Mouse (Mus musculus) spleen, adult 2 months (tissue): ENCODE measurements around the gene Plxna4. TPM values are rescaled to one million over a fixed set of nuclear protein-coding genes. Genes with fewer than 3 reads are reported as not detected.

Experiments used
- DNase-seq, 2 experiments: peaks; one replicate each; pipeline versions ENCODE4 v3.0.0 to v3.0.0-alpha.2; 2012 to 2021; ENCODE audit warnings: low spot score in 2 of 2, low read depth in 1 of 2
- H3K27ac ChIP-seq: fragments of 200-500 bp; 2 replicates; pipeline ENCODE4 v1.5.1; 2012; ENCODE audit warnings: low read length, inconsistent platforms; ENCODE audit not compliant: insufficient read depth
- H3K27me3 ChIP-seq: fragments of 200-500 bp; 2 replicates; pipeline ENCODE4 v1.6.1; 2012; ENCODE audit warnings: mild to moderate bottlenecking, moderate library complexity, low read length, inconsistent platforms; ENCODE audit not compliant: control insufficient read depth, insufficient read depth
- H3K36me3 ChIP-seq: fragments of 200-500 bp; 2 replicates; pipeline ENCODE4 v1.6.1; 2012; ENCODE audit warnings: mild to moderate bottlenecking, low read length, inconsistent platforms; ENCODE audit not compliant: control insufficient read depth, insufficient read depth
- H3K4me1 ChIP-seq: fragments of 200-500 bp; 2 replicates; pipeline ENCODE4 v1.6.1; 2011; ENCODE audit warnings: inconsistent platforms; ENCODE audit not compliant: control insufficient read depth, insufficient read depth, insufficient read length
- H3K4me3 ChIP-seq: fragments of 200-500 bp; 2 replicates; pipeline ENCODE4 v1.5.1; 2011; ENCODE audit warnings: mild to moderate bottlenecking, inconsistent platforms; ENCODE audit not compliant: insufficient read depth, insufficient read length; ENCODE audit errors: extremely low read depth
- CTCF ChIP-seq: fragments of 200-500 bp; IDR thresholded peaks from 2 replicates; pipeline ENCODE4 v1.5.1; 2011; ENCODE audit warnings: mild to moderate bottlenecking, inconsistent platforms; ENCODE audit not compliant: insufficient read depth, insufficient read length, insufficient replicate concordance; ENCODE audit errors: extremely low read depth
- POLR2A ChIP-seq: fragments of 200-500 bp; IDR thresholded peaks from 2 replicates; pipeline ENCODE4 v1.6.1; 2011; ENCODE audit warnings: low read depth, low read length, inconsistent platforms
- WGBS: fragments of 180-500 bp; shearing (Covaris S2); methylation state at CpG from one replicate; pipeline ENCODE4 v1.1.7; 2018; 5-methylcytosine and 5-hydroxymethylcytosine counted together
- polyA plus RNA-seq: library from polyadenylated mRNA; depleted of rRNA; stranded (reverse); fragments of >200 nt; gene quantifications from 2 replicates; pipeline ENCODE4 v1.2.3, GENCODE M21; 2012

Plxna4 gene
- polyA plus RNA-seq, 1 experiment: 1.0 TPM

DNA sequence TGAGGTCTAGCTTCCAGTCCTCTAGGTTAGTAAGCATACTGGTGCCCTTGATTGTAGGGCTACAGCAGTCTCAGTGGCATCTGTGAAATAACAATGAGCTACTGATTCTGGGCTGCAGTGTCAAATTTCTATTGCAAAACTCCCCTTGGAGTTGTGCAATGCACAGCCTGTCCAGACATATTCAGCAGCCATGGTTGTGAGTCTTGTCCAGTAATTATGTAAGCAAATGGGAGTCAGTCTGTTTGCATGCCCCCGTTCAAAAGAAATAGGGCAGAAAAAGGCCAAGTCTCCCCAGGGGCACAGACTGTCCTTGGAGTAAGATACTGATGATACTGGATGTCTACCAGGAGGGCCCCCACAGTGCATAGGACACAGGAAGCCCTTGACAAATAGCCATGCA, 420.3 kb downstream of the Plxna4 start:
- no peak for DNase-seq
- H3K36me3 ChIP-seq: no peaks in the 10 kb centered on the region
- 86% methylated on average over 1 of the region's 1 CpGs for WGBS

DNA sequence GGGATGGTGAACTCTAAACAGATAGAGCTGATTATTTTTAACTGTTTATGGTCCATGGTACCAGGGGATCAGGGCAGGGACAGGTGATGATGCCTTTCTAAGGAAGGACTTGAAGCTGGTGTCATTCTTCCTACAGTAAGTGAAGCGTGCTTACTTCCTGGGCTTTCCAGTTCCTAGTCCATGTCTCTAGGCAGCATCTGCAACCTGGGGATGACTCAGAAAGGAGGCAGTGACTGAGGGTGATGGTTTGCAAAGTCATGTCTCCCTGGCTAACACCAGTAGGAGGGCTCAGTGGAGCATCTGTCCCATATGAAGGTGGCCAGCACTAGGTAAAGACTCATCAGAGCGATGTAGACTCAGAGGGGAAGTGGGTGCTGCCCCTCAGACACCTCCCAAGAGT, 427.6 kb downstream of the Plxna4 start:
- TF ChIP-seq CTCF (no peak), POLR2A (no peak)
- no peak for DNase-seq
- Histone ChIP-seq H3K36me3 (no peaks in the 10 kb centered on the region), H3K4me1 (peaks cover 6% of the 10 kb centered on the region; the same call in 1 of the 2 replicates), H3K27me3 (no peaks in the 10 kb centered on the region), H3K4me3 (no peak overlapping the region), H3K27ac (no peak overlapping the region)
- 67% methylated on average over 2 of the region's 2 CpGs for WGBS

More for the DNA sequence above, 420.3 kb downstream of the Plxna4 start:
- Histone ChIP-seq H3K27ac (no peak overlapping the region), H3K4me3 (no peak overlapping the region), H3K27me3 (no peaks in the 10 kb centered on the region), H3K4me1 (no peaks in the 10 kb centered on the region)
- TF ChIP-seq CTCF (no peak), POLR2A (no peak)

DNA sequence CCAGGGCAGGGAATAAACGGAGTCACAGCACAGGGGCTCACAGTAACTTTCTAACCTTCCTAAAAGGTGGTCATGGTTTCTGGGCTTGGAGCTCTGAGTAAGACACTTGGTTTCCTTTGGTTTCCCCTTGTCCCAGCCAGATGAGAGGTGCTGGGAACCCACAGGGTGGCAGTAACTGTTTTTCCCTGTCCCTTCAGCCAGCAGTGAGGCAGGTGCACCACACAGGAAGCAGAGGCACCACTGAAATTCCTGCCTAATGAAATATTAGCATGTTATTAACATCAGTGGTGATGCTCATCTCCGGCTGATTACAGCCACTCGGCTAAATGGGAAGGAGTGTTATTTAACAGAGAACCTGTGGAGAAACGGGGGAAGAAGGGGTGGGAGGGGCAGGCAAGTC, 428.1 kb downstream of the Plxna4 start:
- H3K36me3 ChIP-seq: no peaks in the 10 kb centered on the region
- 63% methylated on average over 4 of the region's 4 CpGs for WGBS
- no peak overlapping the region for H3K27ac ChIP-seq
- DNase-seq: no peak
- H3K27me3 ChIP-seq: no peaks in the 10 kb centered on the region
- no peak for TF ChIP-seq POLR2A
- H3K4me3 ChIP-seq: no peak overlapping the region
- H3K4me1 ChIP-seq: peaks cover 6% of the 10 kb centered on the region; the same call in 1 of the 2 replicates

DNA sequence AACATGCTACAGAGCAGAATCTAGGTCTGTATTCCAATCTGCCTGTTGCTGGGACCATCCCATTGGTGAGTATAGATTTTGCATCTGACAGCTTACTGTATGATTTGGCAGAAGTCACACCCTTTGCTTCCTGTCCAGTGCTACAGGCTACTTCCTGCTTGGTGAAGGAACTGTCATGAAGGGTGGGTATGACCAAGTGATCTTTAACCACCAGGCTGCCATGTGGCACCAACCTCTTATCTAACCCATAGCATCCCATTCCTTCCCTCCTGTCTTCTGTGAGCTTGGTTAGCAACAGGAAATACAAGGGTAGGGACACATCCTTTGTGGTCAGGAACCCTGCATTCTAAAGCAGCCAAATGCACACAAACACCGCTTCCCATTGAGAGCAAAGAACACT, 429.6 kb downstream of the Plxna4 start:
- WGBS: 18% methylated on average over 1 of the region's 1 CpGs
- Histone ChIP-seq H3K36me3 (no peaks in the 10 kb centered on the region), H3K27me3 (no peaks in the 10 kb centered on the region), H3K4me3 (no peak overlapping the region), H3K27ac (no peak overlapping the region), H3K4me1 (peaks cover 6% of the 10 kb centered on the region; the same call in 1 of the 2 replicates)
- DNase-seq: no peak
- TF ChIP-seq CTCF (no peak), POLR2A (no peak)

DNA sequence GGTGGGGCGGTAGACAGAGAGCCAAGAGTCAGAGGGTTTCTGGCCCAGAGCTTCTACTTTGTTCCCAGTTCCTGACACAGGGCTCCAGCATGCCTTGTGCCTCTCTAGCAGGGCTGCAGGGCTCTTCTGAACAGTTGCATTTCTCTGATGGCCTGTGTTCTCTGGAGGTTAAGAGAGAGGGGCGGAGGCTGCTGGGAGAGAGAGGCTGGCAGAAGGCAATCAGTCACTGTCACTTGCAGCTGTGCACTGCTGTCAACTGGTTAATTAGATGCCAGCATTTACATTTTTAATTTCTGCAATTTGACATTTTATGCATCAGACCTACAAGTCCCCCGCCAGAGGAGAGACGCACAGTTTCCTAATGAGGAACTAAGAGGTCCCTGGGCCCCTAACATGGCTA, 434.8 kb downstream of the Plxna4 start:
- Histone ChIP-seq H3K27ac (no peak overlapping the region), H3K4me3 (no peak overlapping the region), H3K4me1 (0 out of 2 replicates have a peak, but pooled peaks cover under 1% of the 10 kb centered on the region), H3K36me3 (no peaks in the 10 kb centered on the region), H3K27me3 (no peaks in the 10 kb centered on the region)
- no peak for DNase-seq
- TF ChIP-seq POLR2A (no peak), CTCF (no peak)
- WGBS: 73% methylated on average over 4 of the region's 4 CpGs

DNA sequence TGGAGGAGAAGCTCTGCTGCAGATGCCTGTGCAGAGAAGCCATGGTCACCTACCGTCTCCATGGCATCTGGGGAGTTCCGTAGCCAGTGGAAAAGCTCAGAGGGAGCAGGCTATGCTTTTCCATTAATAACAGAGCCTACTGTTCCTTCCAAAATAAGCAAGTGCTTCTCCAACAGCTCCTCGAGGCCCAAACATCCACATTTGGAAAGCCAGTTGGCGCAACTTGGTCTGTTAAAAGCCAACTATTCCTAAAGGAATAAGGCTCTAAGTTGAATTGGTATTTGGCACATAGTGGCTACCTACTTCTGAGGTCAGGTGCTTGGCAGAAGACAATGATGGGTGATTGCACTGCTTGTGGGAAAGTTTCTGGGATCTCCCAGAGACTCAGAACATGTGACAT, 437.2 kb downstream of the Plxna4 start:
- H3K4me3 ChIP-seq: no peak overlapping the region
- WGBS: 85% methylated on average over 4 of the region's 4 CpGs
- H3K4me1 ChIP-seq: no peaks in the 10 kb centered on the region
- TF ChIP-seq CTCF (no peak), POLR2A (no peak)
- no peak for DNase-seq
- H3K27me3 ChIP-seq: no peaks in the 10 kb centered on the region
- no peaks in the 10 kb centered on the region for H3K36me3 ChIP-seq
- no peak overlapping the region for H3K27ac ChIP-seq

DNA sequence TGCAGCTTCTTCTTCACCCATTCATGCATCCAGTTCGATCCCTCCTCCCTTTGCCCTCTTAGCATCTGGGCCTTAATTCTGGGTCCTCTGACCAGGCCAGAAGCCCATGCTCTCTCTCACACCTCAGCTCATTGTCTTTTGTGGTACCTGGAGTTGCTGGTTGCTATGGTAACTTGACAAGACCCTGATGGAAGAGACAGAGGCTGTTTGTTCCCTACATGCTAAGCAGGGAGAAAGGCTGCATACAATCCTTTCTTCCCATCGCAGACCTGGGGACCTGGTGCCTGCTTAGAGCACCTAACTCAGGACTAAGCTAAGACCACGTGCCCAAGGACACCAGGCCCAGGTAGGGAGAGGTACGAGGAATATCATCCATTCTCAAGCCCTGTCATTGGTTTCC, 443.2 kb downstream of the Plxna4 start:
- H3K4me1 ChIP-seq: no peaks in the 10 kb centered on the region
- H3K36me3 ChIP-seq: no peaks in the 10 kb centered on the region
- 83% methylated on average over 4 of the region's 4 CpGs for WGBS
- DNase-seq: no peak
- H3K27ac ChIP-seq: no peak overlapping the region
- TF ChIP-seq CTCF: no peak
- TF ChIP-seq POLR2A: no peak
- no peak overlapping the region for H3K4me3 ChIP-seq
- H3K27me3 ChIP-seq: no peaks in the 10 kb centered on the region
